In genomic region chr3:88216116-88216515, GRCm38 (mm10) we compare ENCODE assay signal across 8 mouse cellular contexts. TPM values are rescaled to one million over a fixed set of nuclear protein-coding genes. Genes with fewer than 3 reads are reported as not detected.
DNase-seq lines count a peak whose midpoint lies in the region; ATAC-seq and TF ChIP-seq lines count a peak whose summit lies in the region.

No protein-coding gene starts in this region.

- peaks cover 95% of the 10 kb centered on the region for H3K27me3 ChIP-seq in embryonic facial prominence, embryonic 14.5 days (replicated peaks; ENCODE audit: control insufficient read depth, insufficient read depth, low read length)
- no peaks in the 10 kb centered on the region for H3K27me3 ChIP-seq in hindbrain, embryonic 15.5 days
- H3K27me3 ChIP-seq in neural tube, embryonic 12.5 days (replicated peaks): peaks cover 73% of the 10 kb centered on the region

- 2% methylated on average over 6 of the region's 6 CpGs for WGBS in embryonic facial prominence, embryonic 14.5 days
- 4% methylated on average over 6 of the region's 6 CpGs for WGBS in hindbrain, embryonic 15.5 days
- 2% methylated on average over 6 of the region's 6 CpGs for WGBS in neural tube, embryonic 12.5 days

- H3K4me2 ChIP-seq in embryonic facial prominence, embryonic 14.5 days (ENCODE audit: low read depth, low read length): peak overlapping the region; percentile 35; the same call in 1 of the 2 replicates
- H3K4me2 ChIP-seq in hindbrain, embryonic 15.5 days: peak overlapping the region; percentile 91
- H3K4me2 ChIP-seq in neural tube, embryonic 12.5 days (replicated peaks): peak overlapping the region; percentile 81

- peak overlapping the region; percentile 99 for H3K27ac ChIP-seq in layer of hippocampus, adult 2 months
- H3K27ac ChIP-seq in embryonic facial prominence, embryonic 14.5 days (replicated peaks; ENCODE audit: low read depth, low read length): no peak overlapping the region
- H3K27ac ChIP-seq in hindbrain, embryonic 15.5 days (replicated peaks): peak overlapping the region; percentile 96
- H3K27ac ChIP-seq in neural tube, embryonic 12.5 days: peak overlapping the region; percentile 87

- 0 out of 2 replicates have a peak, but pooled peaks cover 9% of the 10 kb centered on the region for H3K4me1 ChIP-seq in embryonic facial prominence, embryonic 14.5 days (ENCODE audit: control insufficient read depth, insufficient read depth, low read length)
- H3K4me1 ChIP-seq in hindbrain, embryonic 15.5 days (replicated peaks): peaks cover 59% of the 10 kb centered on the region
- peaks cover 34% of the 10 kb centered on the region for H3K4me1 ChIP-seq in neural tube, embryonic 12.5 days

- TF ChIP-seq CTCF in layer of hippocampus, adult 2 months (conservative IDR thresholded peaks at IDR 0.05): no peak

- H3K4me3 ChIP-seq in layer of hippocampus, adult 2 months: peak overlapping the region; percentile 81
- H3K4me3 ChIP-seq in embryonic facial prominence, embryonic 14.5 days (ENCODE audit: low read depth, low read length): peak overlapping the region; percentile 26
- peak overlapping the region; percentile 53 for H3K4me3 ChIP-seq in hindbrain, embryonic 15.5 days
- peak overlapping the region; percentile 76 for H3K4me3 ChIP-seq in neural tube, embryonic 12.5 days

- H3K36me3 ChIP-seq in embryonic facial prominence, embryonic 14.5 days (ENCODE audit: control insufficient read depth, insufficient read depth, low read length): no peaks in the 10 kb centered on the region
- peaks cover 4% of the 10 kb centered on the region; the same call in 1 of the 2 replicates for H3K36me3 ChIP-seq in hindbrain, embryonic 15.5 days
- peaks cover 41% of the 10 kb centered on the region for H3K36me3 ChIP-seq in neural tube, embryonic 12.5 days

- no peaks in the 10 kb centered on the region for H3K9me3 ChIP-seq in embryonic facial prominence, embryonic 14.5 days (ENCODE audit: control insufficient read depth, low read length)
- H3K9me3 ChIP-seq in hindbrain, embryonic 15.5 days: no peaks in the 10 kb centered on the region
- H3K9me3 ChIP-seq in neural tube, embryonic 12.5 days: no peaks in the 10 kb centered on the region

- H3K9ac ChIP-seq in embryonic facial prominence, embryonic 14.5 days (ENCODE audit: low read depth, low read length): 0 out of 2 replicates have a peak overlapping the region, but pooled peaks have one; percentile 19
- peak overlapping the region; percentile 64 for H3K9ac ChIP-seq in hindbrain, embryonic 15.5 days
- peak overlapping the region; percentile 99 for H3K9ac ChIP-seq in neural tube, embryonic 12.5 days

- no peak for ATAC-seq in embryonic facial prominence, embryonic 14.5 days (ENCODE audit: low read depth)
- ATAC-seq in hindbrain, embryonic 15.5 days (ENCODE audit: low FRiP score, low read depth): no peak
- ATAC-seq in neural tube, embryonic 12.5 days (ENCODE audit: low FRiP score, low read depth): no peak

- no peak for DNase-seq in layer of hippocampus, adult 2 months (ENCODE audit: low spot score in 2 of 2)
- DNase-seq in layer of hippocampus, adult 9-10 months (ENCODE audit: low spot score): no peak
- DNase-seq in embryonic facial prominence, embryonic 14.5 days (ENCODE audit: low spot score): no peak
- no peak for DNase-seq in adrenal gland, adult (ENCODE audit: inconsistent age in 2 of 2, low spot score in 1 of 2)
- no peak for DNase-seq in urinary bladder, postnatal 36 days (ENCODE audit: low spot score in 2 of 2)
- no peak for DNase-seq in adrenal gland, postnatal 14 days

RNA-seq across cellular contexts. Expression of gene Rhbg, which starts 38.4 kb away (rescaled TPM):
- total RNA-seq in layer of hippocampus, adult 2 months (2021): not detected
- 4.1 and 7.6 TPM in 2 replicates for polyA plus RNA-seq in embryonic facial prominence, embryonic 14.5 days (2014; fragmentation: Nextera tagmentation; extraction: Ambion mirVana)
- polyA plus RNA-seq in hindbrain, embryonic 15.5 days (2015; fragmentation: Nextera tagmentation; extraction: Ambion mirVana): 0.55 and 0.60 TPM in 2 replicates
- 0.32 and 0.79 TPM in 2 replicates for polyA plus RNA-seq in neural tube, embryonic 12.5 days (2016; fragmentation: Nextera tagmentation; extraction: Ambion mirVana)
- 0.86 and 2.1 TPM in 2 replicates for total RNA-seq in adrenal gland, postnatal 14 days (2021)

Comparison
In these comparisons a context has a peak if more than half of its experiments do, and no peak if none do; other contexts are left out.
1. H3K4me3 ChIP-seq: peak in every context shown above with its lines; median percentile 81 in layer of hippocampus, adult 2 months; 76 in neural tube, embryonic 12.5 days; 53 in hindbrain, embryonic 15.5 days; 26 in embryonic facial prominence, embryonic 14.5 days.
2. H3K4me2 ChIP-seq: peak in every context shown above with its lines; median percentile 91 in hindbrain, embryonic 15.5 days; 81 in neural tube, embryonic 12.5 days; 35 in embryonic facial prominence, embryonic 14.5 days.
3. H3K9ac ChIP-seq: peak in every context shown above with its lines; median percentile 99 in neural tube, embryonic 12.5 days; 64 in hindbrain, embryonic 15.5 days; 19 in embryonic facial prominence, embryonic 14.5 days.